Mouse (Mus musculus) G1E (cell line): ENCODE data around the gene 2410015M20Rik.

ENCODE experiments used
- CTCF ChIP-seq: IDR thresholded peaks from 2 replicates; pipeline ENCODE4 v1.5.1; 2012; ENCODE audit warnings: low read depth, low read length, inconsistent platforms, mixed read lengths
- GATA1 ChIP-seq: IDR thresholded peaks from 2 replicates; pipeline ENCODE4 v1.6.1; 2012; ENCODE audit warnings: borderline replicate concordance, low read length, inconsistent platforms, mixed read lengths
- GATA2 ChIP-seq: IDR thresholded peaks from 2 replicates; pipeline ENCODE4 v1.6.1; 2012; ENCODE audit warnings: low read depth, low read length, inconsistent platforms, borderline replicate concordance
- POLR2AphosphoS5 ChIP-seq: IDR thresholded peaks from 2 replicates; pipeline ENCODE4 v1.6.1; 2012; ENCODE audit warnings: low read depth, low read length, inconsistent platforms; ENCODE audit not compliant: insufficient replicate concordance
- TAL1 ChIP-seq: conservative IDR thresholded peaks from 2 replicates; pipeline ENCODE4 v1.6.1; 2012; ENCODE audit warnings: low read depth, low read length, inconsistent platforms, mixed read lengths

- no peak for TF ChIP-seq CTCF
- no peak for TF ChIP-seq GATA1
- TF ChIP-seq TAL1, result no peak
- TF ChIP-seq GATA2, result no peak
- TF ChIP-seq POLR2AphosphoS5, result no peak
Observed at GRCm38 (mm10) chr17:56570287-56570686, 39.3 kb downstream of the 2410015M20Rik start.
